Mouse (Mus musculus): ENCODE measurements around the gene Cbfa2t3.
A peak's percentile ranks its signal among the peaks of the same experiment; 100 is the strongest.

The Cbfa2t3 gene

DNA sequence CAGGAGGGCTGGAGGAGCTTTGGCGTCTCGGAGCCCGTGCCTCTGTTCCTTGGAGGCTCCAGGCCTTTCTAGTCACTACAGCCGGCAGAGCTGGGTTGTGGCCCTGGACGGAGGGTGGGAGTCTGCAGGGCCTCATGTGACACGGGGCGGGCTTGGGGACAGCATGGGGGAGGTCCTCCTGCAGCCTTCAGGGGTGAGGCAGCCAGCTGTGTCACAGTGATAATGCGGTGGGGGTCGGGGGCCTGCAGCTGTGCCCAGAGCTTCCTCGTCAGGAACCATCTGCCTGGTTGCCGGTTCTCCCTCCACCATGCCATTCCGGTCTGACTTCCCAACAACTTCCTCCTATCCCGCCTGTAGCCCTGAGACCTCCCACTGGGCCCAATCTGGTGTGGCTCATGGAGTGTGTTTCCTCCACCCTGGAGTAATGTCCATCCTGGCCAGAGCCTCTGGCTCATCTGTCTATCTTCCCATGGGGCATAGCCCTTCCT lies at the start of gene Cbfa2t3:
Gene Cbfa2t3 (minus strand): TSS at position 105 of the 488 bp plus-strand sequence.
- DNase-seq: peak in 1 of 2 experiments; percentile 39

DNA sequence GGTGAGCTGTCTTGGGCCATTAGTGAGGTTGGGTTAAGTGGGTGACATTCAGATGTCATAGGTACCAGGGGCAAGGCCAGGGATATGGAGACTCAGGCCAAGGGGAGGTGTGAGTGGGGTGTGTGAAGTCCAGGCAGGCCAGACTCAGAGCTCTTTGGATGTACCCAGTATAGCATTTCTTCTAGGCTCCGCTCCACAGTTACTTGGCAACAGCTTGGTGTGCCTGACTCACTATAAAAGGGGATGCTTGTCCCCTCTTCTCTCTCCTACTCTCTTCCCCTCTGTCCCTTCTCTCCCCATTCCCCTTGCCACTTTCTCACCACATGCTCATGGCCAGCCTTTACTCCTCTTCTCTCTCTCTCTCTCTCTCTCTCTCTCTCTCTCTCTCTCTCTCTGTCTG lies 48.9 kb upstream of the Cbfa2t3 start:
- peak in 1 of 2 experiments; percentile 5 for DNase-seq

- DNase-seq: peak in 1 of 2 experiments; percentile 14
Measured at GRCm38 (mm10) chr8:122746439-122746838, 47.5 kb upstream of the Cbfa2t3 start.

- DNase-seq: peak in 1 of 2 experiments; percentile 21
Measured at GRCm38 (mm10) chr8:122745750-122746275, 46.9 kb upstream of the Cbfa2t3 start.

GRCm38 (mm10) chr8:122745022-122745749 lies 46.3 kb upstream of the Cbfa2t3 start:
- peak; percentile 68 to 71 for DNase-seq

DNA sequence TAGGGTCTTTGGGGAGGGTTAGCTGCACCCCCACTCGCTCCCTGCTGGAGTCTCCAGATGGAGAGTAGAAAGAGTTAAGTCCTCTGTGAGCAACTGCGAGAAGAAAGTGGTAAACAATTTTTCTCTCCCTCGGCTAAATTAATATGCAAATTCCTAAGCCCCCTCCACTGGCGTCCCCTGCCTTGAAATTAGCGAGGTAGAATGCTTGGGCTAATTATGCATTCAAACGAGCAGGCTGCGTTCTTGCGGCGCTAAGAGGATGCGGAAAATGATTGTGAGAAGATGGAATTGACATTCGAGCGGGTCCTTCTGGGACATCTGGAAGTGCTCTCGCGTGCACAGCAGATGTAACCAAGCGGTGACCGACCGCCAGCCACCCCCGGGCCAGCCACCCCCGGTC lies 43.6 kb upstream of the Cbfa2t3 start:
- no peak for DNase-seq

DNA sequence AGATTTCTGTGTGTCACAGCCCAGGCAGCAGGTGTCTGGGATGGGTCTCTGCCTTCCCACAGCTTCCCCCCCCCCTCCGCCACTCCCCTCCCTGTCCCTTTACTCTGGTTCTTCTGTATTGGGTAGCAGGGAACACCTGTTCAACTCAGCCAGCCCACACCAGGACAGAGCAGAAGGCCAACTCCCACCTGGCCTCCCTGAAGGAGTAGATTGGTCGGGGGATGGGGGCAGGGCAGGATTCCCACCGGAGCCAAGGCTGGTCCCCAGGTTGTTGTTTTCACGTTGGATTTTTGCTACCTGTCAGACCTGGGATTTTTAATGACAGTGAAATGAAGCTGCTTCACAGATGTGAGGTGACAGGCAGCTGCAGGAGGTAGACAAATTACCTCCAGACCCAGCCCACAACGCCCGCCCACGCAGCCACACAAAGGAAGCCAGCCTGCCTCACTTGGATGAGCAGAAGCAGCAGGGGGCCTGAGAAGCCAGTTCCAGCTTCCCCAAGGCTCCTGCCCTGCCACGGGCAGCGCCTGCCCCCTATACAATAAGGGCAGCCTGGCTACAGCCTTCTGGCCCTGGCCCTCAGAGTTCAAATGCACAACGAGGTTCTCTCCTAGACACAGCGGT lies 40.3 kb upstream of the Cbfa2t3 start:
- peak; percentile 73 to 75 for DNase-seq

DNA sequence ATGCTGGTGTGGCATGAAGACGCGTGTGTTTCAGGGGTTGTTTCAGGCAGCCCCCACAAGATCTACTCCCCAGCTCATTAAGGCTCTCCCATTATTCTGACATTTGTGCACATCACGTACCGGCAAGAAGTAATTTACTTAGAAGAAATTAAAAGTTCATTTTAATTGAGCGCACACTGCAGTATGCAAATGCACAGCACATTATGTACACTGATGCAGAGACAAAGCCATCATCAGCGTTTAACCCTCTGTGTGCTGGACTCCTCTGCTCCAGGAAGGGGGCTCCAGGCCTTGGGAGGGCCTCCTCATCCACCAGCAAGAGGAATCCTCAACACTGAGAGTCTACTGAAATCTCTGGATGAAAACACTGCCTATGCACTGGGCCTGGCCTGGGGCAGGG lies 39.0 kb upstream of the Cbfa2t3 start:
- DNase-seq: no peak

DNA sequence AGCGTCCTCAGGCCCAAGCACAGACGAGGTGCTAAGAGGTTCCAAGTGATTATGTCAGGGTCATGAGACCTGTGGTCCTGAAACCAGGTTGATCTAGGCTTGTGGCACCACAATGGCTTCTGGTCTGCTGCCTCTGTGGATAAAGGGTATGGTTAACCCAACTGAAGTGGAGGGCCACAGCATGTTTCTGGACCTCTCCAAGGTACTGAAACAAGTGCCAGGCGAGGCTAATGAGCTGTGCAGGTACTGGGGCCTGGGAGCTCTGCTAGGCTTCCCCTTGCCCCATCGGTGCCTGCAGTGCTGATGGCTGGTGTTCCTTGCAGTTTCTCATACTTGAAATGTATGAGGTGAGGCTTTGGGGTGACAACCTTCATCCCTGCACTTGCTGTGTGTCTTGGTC lies 38.2 kb upstream of the Cbfa2t3 start:
- DNase-seq: no peak

DNA sequence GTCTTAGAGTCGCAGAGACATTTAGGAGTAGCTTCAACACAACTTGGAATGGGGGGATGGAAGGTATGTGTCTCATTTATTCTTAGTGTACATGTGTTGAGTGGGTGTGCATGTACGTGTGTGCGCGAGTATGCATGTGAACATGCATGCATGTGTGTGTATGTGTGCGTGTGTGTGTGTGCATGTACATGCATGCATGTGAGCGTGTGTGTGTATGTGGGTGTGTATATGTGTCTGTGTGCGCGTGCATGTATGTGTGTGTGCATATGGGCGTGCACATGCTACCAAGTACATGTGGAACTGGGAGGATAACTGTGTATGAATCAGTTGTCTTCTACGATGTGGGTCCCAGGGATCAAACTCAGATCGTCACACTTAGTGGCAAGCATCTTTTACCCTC lies 37.7 kb upstream of the Cbfa2t3 start:
- DNase-seq: no peak

DNA sequence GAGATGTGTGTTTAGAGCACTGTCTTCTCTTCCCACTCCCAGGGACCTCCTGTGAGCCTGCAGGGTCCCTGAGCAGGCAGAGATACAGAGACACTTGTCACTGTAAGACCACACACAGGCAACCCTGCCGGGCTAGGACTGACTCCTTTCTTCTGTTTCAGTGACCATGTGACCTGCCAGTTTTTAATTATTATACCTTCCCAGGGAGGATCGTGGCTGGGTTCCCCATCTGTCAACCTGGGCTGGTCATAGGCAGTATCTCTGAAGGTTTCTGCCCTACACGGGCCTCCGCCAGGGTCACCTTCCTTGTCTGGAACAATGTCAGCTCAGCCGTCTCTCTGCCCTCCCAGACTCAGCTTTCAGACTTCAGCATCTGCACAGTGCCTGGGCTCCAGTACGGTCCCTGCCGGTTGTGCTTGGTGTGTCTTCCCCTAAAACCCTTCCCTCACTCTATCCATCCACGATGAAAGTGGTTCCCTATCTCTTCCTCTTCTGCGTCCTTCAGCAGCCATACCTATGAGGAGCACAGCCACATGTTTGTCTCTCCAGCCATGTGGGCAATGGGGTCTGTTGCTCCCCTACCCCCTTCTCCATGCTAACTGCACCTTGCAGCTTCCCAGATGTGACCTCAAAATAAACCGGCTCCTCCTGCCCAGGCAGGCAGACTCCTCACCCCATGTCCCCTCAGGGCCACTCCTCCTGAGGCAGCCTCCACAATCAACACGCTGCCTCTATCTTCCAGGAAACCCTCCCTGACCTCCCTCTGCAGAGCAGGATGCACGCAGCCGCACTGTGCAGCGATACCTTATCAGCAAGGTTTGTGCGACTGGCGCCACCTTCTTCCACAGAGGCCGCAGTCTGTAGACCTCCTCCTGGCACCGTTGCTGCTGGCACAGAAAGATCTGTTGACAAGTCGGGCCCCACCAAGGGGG lies 36.9 kb upstream of the Cbfa2t3 start:
- DNase-seq: no peak

- no peak for DNase-seq
Measured at GRCm38 (mm10) chr8:122735110-122735509, 36.2 kb upstream of the Cbfa2t3 start.

GRCm38 (mm10) chr8:122728630-122729029 lies 29.7 kb upstream of the Cbfa2t3 start:
- no peak for DNase-seq

- no peak for DNase-seq
Measured at GRCm38 (mm10) chr8:122727412-122727811, 28.5 kb upstream of the Cbfa2t3 start.

DNA sequence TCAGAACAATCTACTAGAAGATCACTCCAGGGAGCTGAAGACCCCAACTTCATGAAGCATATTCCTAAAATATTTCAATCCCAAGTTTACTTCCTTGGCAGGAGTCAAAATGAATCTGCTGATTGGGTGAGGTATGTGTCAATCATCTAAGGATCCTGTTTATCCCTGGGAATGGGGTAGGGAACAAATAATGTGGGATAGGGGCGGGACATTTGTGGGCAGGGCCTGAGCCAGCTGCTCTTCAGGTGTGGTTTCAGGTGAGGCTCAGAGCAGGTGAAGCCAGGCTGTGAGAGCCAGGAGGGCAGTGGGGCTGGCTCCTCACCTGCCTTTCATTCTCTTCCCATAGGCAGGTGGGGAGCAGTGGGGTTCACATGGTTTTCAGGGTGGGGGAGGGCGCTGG lies 27.9 kb upstream of the Cbfa2t3 start:
- DNase-seq: no peak

- DNase-seq: no peak
Measured at GRCm38 (mm10) chr8:122725187-122725586, 26.3 kb upstream of the Cbfa2t3 start.

DNA sequence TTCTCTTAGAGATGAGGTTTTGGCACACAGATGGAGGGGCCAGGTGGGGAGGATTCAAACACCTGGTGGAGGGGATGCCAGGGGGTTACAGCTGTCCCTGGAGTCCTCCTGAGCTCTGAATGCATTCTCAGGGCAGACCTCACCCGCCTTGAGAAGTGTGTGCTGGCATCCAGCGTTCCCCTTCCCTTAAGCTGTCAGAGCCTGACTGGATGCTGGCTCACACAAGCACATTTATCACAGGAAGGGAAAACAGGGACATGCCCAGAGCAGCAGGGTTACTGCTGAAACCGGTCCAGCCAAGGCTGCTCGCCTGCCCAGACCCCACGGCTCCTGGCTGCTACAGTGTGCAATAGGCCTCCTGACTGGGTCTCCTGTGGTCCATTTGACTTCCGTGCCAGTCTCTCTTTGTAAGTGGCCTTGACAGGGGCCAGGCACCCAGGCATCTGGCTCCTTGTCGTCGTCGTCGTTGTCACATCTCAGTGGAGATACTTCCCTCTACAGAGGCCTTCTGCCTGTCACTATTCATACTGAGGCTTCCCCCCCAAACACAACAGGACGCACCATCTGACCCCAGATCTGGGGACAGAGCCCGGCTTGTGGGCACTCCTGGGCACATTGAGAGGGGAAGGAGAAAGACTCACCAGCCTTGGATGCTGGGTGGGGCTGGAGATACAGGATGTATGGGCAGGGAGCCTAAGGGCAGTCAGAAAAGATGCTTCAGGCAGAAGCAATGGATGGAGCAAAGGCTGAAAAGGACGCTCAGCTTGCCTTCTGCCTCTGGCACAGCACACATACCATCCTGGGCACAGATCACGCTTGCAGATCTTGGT lies 22.1 kb upstream of the Cbfa2t3 start:
- peak; percentile 54 to 55 for DNase-seq

- peak in 1 of 2 experiments; percentile 40 for DNase-seq
Measured at GRCm38 (mm10) chr8:122720070-122720729, 21.3 kb upstream of the Cbfa2t3 start.

DNA sequence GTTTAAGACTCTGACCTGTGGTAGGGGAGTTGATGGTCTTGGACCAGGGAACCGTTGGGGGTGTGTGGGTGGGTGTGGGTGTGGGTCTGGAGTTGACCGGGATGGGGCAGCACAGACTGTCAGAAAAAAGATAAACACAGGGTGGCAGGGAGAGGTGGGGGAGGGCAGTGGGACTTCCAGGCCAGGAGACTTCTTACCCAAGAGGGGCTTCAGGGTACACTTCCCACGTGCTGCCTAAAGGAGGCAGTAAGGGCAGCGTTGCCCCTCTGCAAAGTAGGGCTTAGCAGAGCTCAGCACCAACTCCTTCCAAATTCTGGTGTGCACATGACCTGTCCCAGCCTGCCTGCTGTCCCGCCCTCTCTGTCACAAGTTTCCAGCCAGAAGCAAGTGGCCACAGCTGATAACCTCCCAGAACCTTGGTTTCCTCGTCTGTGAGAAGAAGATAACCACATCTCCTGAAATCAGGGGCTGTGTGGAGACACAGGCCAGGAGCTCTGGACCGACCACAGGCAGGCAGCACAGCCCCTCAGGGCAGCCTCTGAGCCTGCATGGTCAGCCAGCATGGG lies 20.7 kb upstream of the Cbfa2t3 start:
- no peak for DNase-seq

GRCm38 (mm10) chr8:122718711-122719499 lies 20.0 kb upstream of the Cbfa2t3 start:
- DNase-seq: no peak
